Mouse (Mus musculus) cerebellum, adult 9-11 months (tissue): ENCODE measurements around the gene 9330182O14Rik.

Experiments
- DNase-seq: peaks from one replicate; pipeline ENCODE4 v3.0.0; 2022

Gene 9330182O14Rik

DNA sequence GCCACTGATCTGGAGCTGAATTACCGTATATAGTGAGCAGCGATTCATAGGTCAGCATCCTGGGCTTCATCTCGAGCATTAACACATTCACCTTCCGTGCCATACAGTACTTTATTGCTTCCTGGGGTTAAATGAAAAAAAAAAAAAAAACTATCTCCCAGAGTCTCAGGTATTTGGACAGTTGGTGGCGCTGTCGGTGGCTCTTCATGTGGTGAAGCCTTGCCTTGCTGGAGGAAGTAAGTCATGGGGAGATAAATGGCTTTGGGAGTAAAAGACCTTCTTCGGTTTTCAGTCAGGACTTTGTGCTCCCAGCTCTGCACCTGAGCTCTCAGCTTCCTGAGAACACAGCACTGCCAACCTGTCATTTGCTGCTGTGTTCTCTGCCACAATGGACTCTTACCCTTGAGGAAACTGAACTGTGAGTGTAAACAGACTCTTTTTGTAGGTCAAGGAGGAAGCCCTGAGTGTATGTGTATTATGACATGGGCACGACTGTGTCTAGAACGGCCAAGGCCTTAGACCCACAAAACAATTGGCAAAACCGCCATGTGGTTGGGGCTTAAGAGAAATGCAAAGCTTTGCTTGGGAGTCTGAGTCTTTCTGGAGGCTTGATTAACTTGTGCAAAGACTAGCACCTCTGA, at the start of gene 9330182O14Rik:
Gene 9330182O14Rik, plus strand, starts transcription at position 214 of the 641 bp plus-strand sequence.
- no peak for DNase-seq

DNA sequence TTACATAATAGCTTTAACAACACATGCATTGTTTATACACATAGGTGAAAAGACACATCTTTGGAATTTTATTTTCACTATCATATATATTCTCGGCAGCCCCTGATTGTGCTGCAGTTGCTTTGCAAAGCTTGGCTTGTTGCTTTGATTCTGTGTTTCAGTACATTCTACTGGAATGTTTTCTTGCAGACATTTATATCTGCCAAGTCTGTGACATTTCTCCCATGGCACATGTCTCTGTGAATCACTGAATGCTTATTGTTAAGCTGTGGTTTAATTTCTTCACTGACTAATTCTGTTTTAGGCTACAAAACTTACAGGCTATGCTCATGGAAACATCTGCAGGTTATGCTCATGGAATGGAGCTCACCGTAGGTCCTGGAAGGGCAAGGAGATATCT, 30.9 kb upstream of the 9330182O14Rik start:
- no peak for DNase-seq

DNA sequence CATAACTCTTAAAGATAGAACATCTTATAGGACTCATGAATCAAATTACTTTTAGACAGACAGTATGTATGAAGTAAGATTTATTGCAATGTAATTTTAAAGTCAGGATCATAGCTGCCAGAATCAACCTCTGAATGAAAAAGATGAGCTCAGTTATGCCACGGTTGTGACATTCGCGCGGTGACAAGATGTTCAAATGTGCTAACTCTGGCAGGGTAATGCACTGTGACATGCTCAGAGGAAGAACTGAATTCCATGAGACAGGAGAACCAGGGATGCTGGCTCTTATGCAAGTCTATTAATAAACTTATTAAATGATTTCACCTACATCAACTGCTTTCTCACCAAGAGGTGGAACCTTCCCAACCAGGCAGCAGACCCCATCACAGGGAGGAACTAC, 28.5 kb upstream of the 9330182O14Rik start:
- DNase-seq = no peak

DNA sequence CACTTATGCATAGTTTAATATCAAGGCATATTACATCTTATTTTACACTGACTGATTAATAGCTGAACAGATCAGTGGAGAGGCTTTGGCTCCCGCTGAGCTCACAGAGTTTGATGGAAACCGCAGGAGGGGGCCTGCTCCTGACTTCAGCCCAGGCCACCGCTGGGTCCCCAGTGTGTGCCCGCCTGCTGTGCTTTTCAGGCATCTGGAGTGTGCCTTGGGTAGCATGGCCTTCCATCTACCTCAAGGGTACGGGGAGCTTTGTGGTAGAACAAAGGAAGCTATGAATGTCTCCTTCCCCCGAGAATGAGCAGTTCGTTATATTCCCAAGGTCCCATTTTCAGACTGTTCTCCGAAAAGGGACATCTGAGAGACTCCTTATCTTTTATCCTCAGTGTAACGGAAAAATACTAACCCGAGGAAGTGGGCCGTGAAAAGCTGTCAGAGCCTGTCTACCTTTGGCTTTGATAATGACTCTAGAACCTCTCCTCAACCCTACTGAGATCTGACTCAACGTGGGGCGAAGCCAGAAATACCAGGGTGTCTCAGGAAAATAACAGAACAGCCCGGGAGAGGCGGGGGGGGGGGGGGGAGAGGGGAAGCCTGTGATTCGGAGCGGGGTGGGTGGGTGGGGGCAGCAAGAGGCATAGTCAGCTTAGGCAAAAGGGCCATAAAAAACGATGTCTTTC, 20.1 kb upstream of the 9330182O14Rik start:
- DNase-seq = no peak

DNA sequence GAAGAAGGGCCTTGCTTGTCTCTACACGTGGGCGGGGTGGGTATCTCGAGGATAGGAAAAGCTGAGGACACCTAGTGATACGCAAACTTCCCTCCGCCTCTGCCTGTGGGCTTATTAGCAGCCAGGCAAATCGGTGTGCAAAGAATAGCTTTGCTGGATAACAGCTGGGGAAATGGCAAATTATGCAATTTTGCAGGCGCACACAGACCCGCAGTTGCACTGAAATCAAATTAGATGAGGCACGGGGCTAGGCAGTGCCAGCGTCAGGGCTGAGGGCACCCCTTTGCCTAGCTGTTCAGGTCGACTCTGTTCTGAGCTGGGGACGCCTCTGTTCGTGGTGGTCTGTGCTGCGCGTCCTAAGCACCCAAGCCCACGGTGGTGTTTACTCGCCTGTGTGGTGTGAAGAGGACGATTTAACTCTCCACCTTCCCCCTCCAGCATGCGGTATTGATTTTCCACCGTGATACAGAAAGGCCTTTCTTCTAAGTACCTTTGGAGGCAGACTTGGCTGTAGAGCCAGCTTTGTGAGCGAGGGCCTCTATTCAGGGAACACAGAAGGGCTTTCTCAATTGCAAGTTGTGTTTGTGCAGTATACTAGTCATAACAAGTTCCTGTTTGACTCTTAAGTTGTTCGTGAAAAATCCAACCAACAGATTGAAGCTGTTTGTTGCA, 19.4 kb upstream of the 9330182O14Rik start:
- no peak for DNase-seq

- DNase-seq = no peak
Measured at GRCm38 (mm10) chr15:40116396-40116795, 17.8 kb upstream of the 9330182O14Rik start.

GRCm38 (mm10) chr15:40124211-40124953, 9.8 kb upstream of the 9330182O14Rik start:
- no peak for DNase-seq

GRCm38 (mm10) chr15:40129496-40129895, 4.7 kb upstream of the 9330182O14Rik start:
- no peak for DNase-seq

DNA sequence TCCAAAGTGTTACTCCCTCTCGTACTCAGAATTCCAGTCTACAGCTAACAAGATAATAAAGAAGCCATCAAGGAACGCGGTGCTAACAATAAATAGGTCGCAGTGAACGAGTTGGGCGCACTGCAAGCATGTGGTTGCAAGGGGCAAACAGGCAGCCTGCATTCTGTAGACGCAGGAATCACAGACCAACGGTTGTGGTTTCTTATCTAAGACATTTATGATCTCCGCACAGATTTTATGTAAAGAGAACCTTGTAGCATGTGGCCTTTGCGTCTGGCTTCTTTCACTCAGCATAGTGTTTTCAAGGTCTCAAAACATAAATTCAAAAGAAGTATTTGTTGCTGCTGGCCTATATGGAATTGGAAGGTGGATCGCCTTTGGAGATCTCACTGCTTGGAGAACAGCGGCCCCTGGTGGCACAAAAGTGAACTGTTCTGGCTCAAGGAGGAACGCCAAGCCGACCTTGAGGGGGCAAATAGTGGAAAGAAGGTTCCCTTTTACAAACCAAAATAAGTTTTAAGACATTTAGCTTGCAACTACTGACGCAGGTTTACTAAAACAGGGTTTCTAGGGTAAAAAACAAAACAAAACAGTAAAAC, 3.2 kb upstream of the 9330182O14Rik start:
- DNase-seq = peak; percentile 42

DNA sequence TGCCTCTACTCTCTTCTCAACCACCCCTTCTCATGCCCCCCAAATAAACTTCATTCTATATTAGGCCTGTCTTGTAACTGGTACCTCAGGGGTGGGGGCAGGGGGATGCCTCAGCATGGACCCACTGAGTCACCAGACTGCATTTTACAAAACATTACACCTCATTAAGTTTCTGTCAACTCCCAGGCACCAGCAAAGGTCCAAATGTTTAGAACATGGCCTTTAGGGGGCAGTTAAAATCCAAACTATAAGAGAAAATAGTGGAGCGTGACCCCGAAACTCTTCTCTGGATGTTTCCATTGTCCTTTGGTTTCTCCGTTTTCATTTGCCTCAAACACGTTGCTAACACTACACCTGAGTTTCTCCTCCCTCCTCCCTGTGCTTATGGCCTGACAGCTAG, 1.8 kb upstream of the 9330182O14Rik start:
- no peak for DNase-seq

DNA sequence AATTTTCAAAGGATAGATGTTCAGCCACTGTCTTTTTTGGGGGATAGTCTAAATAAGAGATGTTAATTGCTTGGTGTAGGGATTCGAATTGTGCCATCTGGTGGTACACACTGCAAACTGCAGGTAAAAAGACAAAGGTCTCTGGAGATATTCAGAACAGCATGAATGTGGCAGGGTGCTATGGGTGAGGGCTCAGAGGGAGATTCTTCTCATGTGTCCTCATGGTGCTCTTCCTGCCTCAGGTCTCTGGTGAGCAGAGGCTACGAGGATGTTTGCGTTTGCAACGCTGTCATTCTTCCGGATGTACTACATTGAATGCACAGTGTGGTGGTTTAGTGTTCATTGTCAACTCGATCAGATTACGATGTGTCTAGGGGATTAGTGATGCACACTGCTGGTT, 10.1 kb downstream of the 9330182O14Rik start:
- peak; percentile 14 for DNase-seq

GRCm38 (mm10) chr15:40157683-40158082, 23.5 kb downstream of the 9330182O14Rik start:
- no peak for DNase-seq

- DNase-seq = peak; percentile 56
Measured at GRCm38 (mm10) chr15:40166560-40167275, 32.6 kb downstream of the 9330182O14Rik start.

GRCm38 (mm10) chr15:40167276-40168139, 33.3 kb downstream of the 9330182O14Rik start:
- DNase-seq = peak; percentile 46

DNA sequence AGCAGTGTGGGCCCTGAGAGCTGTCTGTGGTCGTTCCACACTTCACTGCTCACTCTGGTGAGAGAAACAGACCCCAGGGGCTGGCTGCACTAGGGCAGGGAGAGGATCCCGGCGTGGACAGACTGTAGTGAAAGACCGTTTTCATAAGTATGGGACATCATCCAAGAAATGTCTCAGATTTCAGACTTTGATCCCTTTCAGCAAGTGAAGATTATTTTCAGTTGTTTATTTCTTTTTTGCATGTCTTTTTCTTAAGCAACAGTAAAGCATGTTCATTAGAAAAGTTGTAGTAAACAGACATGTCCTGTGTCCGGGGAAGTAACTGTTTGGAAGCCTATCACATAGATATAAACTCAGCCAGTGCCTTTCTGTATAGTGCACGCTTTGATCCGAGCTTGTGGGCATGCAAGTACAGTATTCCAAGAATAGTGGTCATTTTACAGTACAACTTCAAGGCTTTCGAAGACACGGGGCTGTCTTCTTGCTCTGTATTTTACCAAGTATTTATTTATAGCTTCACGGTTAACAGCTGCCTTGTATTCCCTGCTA, 34.0 kb downstream of the 9330182O14Rik start:
- no peak for DNase-seq

DNA sequence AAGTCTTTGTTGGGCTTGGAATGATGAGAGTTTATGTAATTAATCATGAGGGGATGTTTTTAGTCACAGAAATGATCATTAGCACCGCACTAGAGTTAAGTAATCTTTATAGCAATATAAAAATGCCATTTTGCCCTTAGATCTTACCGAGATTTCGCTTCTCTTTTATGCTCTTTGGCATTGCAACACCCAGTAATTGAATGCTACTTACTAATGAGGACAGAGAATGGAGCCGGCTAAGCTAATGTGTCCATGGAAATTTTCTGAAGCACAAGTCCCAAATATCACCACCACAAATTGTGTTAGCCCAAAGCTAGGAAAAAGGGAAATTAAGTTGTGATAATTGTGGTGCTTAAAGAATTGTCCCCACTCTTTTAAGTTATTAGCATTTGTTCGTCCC, 34.9 kb downstream of the 9330182O14Rik start:
- DNase-seq = no peak

- peak; percentile 21 for DNase-seq
Measured at GRCm38 (mm10) chr15:40169705-40170104, 35.5 kb downstream of the 9330182O14Rik start.

GRCm38 (mm10) chr15:40179423-40179822, 45.3 kb downstream of the 9330182O14Rik start:
- no peak for DNase-seq

DNA sequence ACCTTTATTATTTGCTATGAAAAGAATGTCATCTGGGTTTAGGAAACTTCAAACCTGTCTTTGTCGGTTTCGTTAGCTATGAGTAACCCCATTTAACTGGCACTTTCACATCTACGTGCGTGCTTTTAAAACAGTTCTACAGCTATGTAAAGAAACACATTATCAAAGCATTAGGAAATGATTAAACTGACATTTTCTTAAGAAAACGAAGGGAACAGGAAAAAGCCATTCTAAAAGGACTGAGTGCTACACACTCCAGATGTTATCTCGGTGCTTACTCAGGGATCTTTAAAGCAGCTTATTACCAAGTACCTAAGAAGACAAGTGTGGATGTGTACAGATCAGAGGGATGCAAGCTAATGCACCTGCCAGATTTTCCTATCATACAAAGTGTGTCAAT, 52.9 kb downstream of the 9330182O14Rik start:
- DNase-seq = no peak
